Mouse (Mus musculus) embryonic facial prominence, embryonic 14.5 days (tissue): ENCODE data around the gene Rfwd3. TPM values are rescaled to one million over a fixed set of nuclear protein-coding genes. Genes with fewer than 3 reads are reported as not detected.

Source experiments
- ATAC-seq: fragments of 200-750 bp; cut with Nextera tagmentation; 2 replicates; pipeline ENCODE4 v1.8.0; 2017; ENCODE audit warnings: low read depth, moderate number of reproducible peaks, moderate TSS enrichment
- DNase-seq: peaks from one replicate; pipeline ENCODE4 v3.0.0-alpha.2; 2015; ENCODE audit warnings: low spot score
- H3K27ac ChIP-seq: fragments of 300-500 bp; sonication (generic); replicated peaks from 2 replicates; pipeline ENCODE4 v1.5.1; 2014; ENCODE audit warnings: low read depth, mild to moderate bottlenecking, low read length, moderate library complexity
- H3K27me3 ChIP-seq: fragments of 300-500 bp; sonication (generic); replicated peaks from 2 replicates; pipeline ENCODE4 v1.6.1; 2014; ENCODE audit warnings: low read length; ENCODE audit not compliant: control insufficient read depth, insufficient read depth
- H3K36me3 ChIP-seq: fragments of 300-500 bp; sonication (generic); 2 replicates; pipeline ENCODE4 v1.6.1; 2014; ENCODE audit warnings: low read length, mixed read lengths; ENCODE audit not compliant: control insufficient read depth, insufficient read depth
- H3K4me1 ChIP-seq: fragments of 300-500 bp; sonication (generic); 2 replicates; pipeline ENCODE4 v1.6.1; 2014; ENCODE audit warnings: antibody characterized with exemption, low read length; ENCODE audit not compliant: control insufficient read depth, insufficient read depth
- H3K4me2 ChIP-seq: fragments of 300-500 bp; sonication (generic); 2 replicates; pipeline ENCODE4 v1.6.1; 2014; ENCODE audit warnings: low read depth, mild to moderate bottlenecking, low read length, moderate library complexity, mixed read lengths
- H3K4me3 ChIP-seq: fragments of 300-500 bp; sonication (generic); 2 replicates; pipeline ENCODE4 v1.5.1; 2014; ENCODE audit warnings: low read depth, mild to moderate bottlenecking, low read length
- H3K9ac ChIP-seq: fragments of 300-500 bp; sonication (generic); 2 replicates; pipeline ENCODE4 v1.6.1; 2014; ENCODE audit warnings: low read depth, mild to moderate bottlenecking, low read length, moderate library complexity, mixed read lengths
- H3K9me3 ChIP-seq: fragments of 300-500 bp; sonication (generic); 2 replicates; pipeline ENCODE4 v1.6.1; 2016; ENCODE audit warnings: low read length; ENCODE audit not compliant: control insufficient read depth
- WGBS: fragments of 180-500 bp; shearing (Covaris S2); extraction: QIAGEN DNeasy Blood & Tissue Kit; methylation state at CpG from one replicate; pipeline ENCODE4 v1.1.7; 2014; 5-methylcytosine and 5-hydroxymethylcytosine counted together
- polyA plus RNA-seq: library from polyadenylated mRNA; unstranded; fragments of >200 nt; fragmentation: Nextera tagmentation; extraction: Ambion mirVana; gene quantifications from 2 replicates; pipeline ENCODE4 v1.2.1, GENCODE M21; 2014

The Rfwd3 gene
- polyA plus RNA-seq: 42.1 and 46.9 TPM in 2 replicates

DNA sequence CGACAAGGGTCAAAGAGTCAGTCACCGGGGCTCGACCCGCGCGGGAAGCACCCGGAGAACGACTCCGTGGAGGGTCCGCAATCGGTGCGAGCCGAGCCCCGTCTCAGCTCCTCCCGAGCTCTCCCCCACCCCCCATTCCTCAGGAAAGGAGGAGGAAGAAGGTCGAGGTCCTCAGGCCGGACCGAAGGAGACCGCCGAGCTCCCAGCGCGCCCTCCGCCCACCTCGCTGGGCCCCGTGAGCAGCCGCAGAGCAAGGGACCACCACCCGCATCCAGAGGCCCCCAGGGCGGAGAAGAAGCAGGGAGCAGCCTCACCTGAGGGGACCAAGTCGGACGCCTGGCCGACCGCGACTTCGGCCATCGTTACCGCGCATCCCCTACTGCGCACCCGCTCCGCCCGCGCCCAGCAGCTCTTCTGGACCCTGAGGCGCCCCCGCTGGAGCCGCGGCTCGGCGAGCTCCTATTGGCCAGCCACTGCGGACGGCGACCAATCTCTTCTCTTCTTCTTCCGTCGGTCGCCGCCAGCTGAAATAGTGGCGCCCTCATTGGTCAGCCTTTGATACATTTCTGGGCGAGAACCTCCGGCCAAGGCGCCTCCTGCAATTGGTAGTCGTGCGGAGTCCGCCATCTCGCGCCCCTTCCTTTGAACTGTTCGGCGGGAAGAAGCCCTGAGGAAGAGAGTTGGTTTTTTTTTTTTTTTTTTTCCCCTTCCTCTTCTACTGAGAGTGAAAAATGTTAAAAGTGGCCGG, at the start of gene Rfwd3:
Gene Rfwd3, minus strand, starts transcription at position 402 of the 748 bp plus-strand sequence.
- WGBS: 0% methylated on average over 31 of the region's 67 CpGs
- DNase-seq: peak; percentile 99

GRCm38 (mm10) chr8:111343225-111343624, 43.2 kb upstream of the Rfwd3 start:
- 14% methylated on average over 5 of the region's 5 CpGs for WGBS
- DNase-seq: peak; percentile 83
- Histone ChIP-seq H3K27me3 (peaks cover 17% of the 10 kb centered on the region), H3K9ac (no peak overlapping the region), H3K27ac (no peak overlapping the region), H3K4me1 (no peaks in the 10 kb centered on the region), H3K9me3 (no peaks in the 10 kb centered on the region), H3K36me3 (no peaks in the 10 kb centered on the region), H3K4me2 (no peak overlapping the region), H3K4me3 (no peak overlapping the region)
- ATAC-seq: peak; percentile 71

More for the DNA sequence above, at the start of gene Rfwd3:
- Histone ChIP-seq H3K27ac (peak within 1 kb of the TSS; percentile 83), H3K36me3 (peaks cover 19% of the 10 kb centered on the region), H3K4me2 (peak within 1 kb of the TSS; percentile 67), H3K4me1 (0 out of 2 replicates have a peak, but pooled peaks cover 10% of the 10 kb centered on the region), H3K4me3 (peak within 1 kb of the TSS; percentile 97), H3K9me3 (no peaks in the 10 kb centered on the region), H3K9ac (peak within 1 kb of the TSS; percentile 91), H3K27me3 (no peaks in the 10 kb centered on the region)
- peak; percentile 99 for ATAC-seq

DNA sequence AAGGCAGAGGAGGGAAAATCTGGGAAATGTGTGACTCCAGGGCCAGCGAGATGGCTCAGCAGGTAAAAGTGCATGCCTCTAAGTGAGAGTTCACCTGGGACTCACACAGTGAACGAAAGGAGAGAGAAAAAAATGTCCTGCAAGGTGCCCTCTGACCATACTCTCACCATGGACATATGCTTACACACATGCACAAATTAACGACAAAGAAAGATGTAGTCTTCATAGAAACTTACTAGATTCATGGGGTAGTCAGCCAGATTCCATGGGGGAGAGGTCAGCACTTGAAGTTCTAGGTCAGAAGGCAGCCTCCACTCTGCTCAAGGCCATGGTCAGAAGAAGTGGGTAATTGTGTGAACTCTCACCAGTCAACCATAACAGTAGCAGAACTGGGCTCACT, 40.2 kb upstream of the Rfwd3 start:
- no peak for ATAC-seq
- H3K9ac ChIP-seq: no peak overlapping the region
- H3K4me2 ChIP-seq: no peak overlapping the region
- no peak overlapping the region for H3K27ac ChIP-seq
- no peak for DNase-seq
- no peaks in the 10 kb centered on the region for H3K36me3 ChIP-seq
- WGBS: 71% methylated on average over 3 of the region's 3 CpGs
- no peaks in the 10 kb centered on the region for H3K9me3 ChIP-seq
- no peak overlapping the region for H3K4me3 ChIP-seq
- H3K4me1 ChIP-seq: no peaks in the 10 kb centered on the region
- H3K27me3 ChIP-seq: peaks cover 36% of the 10 kb centered on the region

DNA sequence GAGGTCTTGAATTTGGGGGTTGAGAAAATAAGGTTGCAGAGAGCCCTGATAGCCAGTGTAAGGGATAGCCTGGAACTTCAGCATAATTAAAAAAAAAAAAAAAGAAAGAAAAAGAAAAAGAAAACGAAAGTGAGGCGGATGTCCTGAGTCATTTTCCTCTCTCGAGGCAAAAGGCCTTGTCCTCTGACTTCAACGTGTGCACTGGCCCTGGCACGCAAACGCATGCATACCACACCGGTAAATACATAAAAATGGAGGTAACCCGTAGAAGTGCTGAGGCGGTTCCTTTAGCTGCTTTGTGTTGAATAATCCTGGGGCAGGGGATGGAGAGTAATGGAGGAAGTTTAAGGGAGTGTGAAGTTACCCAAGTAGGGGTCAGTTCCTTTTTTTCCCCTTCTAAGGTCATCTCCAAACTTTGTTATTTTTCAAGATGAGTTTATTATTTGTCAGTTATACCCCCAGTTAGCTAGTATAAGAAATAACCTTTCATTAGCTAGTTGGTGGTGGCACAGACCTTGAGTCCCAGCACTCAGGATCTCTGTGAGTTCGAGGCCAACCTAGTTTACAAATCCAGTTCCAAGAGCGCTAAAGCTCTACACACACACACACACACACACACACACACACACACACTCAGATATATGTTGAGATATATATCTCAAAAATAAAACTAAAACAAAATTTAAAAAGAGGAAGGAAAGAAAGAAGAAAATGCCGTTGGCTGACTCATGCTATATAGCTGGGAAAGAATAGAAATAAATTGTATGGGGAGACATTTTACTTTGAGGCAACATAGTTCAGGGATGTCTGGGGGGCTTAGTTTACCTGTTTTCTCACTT, 38.6 kb upstream of the Rfwd3 start:
- 41% methylated on average over 12 of the region's 12 CpGs for WGBS
- Histone ChIP-seq H3K9me3 (no peaks in the 10 kb centered on the region), H3K4me1 (no peaks in the 10 kb centered on the region), H3K27ac (no peak overlapping the region), H3K4me3 (peak overlapping the region; percentile 31), H3K9ac (peak overlapping the region; percentile 30; the same call in 1 of the 2 replicates), H3K36me3 (no peaks in the 10 kb centered on the region), H3K4me2 (peak overlapping the region; percentile 58), H3K27me3 (peaks cover 36% of the 10 kb centered on the region)
- DNase-seq (no peak), ATAC-seq (no peak)

DNA sequence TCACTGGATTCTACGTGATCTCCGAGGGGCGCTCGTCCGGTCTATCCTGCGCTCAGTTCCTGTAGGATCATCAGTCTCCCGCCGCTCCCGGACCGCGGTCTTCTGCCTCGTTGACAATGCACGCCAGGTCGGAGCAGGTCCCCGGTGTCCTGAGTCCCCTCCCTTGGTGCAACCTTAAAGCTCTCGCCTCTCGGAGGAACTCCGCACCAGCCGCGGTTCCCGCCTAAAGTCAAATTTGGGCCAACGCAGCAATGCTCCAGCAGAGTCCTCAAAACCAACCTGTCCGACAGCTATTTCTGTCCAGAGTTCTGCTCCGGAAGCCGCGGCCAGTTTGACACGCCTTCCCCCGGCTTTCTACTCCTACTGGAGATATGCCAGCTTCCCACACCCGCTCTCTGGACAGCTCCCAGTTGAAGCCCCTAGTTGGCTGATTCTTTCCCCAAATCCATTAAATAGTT, 37.9 kb upstream of the Rfwd3 start, which contains the start of gene Mlkl:
Gene Mlkl, minus strand, starts transcription at position 288 of the 458 bp plus-strand sequence.
- Histone ChIP-seq H3K27me3 (peaks cover 36% of the 10 kb centered on the region), H3K27ac (no peak within 1 kb of the TSS)
- under 1% methylated on average over 28 of the region's 29 CpGs for WGBS

GRCm38 (mm10) chr8:111337311-111337889, 37.4 kb upstream of the Rfwd3 start:
- Histone ChIP-seq H3K27ac (no peak overlapping the region), H3K9me3 (no peaks in the 10 kb centered on the region), H3K4me3 (peak overlapping the region; percentile 31), H3K27me3 (peaks cover 36% of the 10 kb centered on the region), H3K36me3 (no peaks in the 10 kb centered on the region), H3K9ac (peak overlapping the region; percentile 30; the same call in 1 of the 2 replicates), H3K4me1 (no peaks in the 10 kb centered on the region), H3K4me2 (peak overlapping the region; percentile 58)
- ATAC-seq: no peak
- WGBS: 28% methylated on average over 17 of the region's 17 CpGs
- no peak for DNase-seq

More for the DNA sequence above, 37.9 kb upstream of the Rfwd3 start, which contains the start of gene Mlkl:
- Histone ChIP-seq H3K4me1 (no peaks in the 10 kb centered on the region), H3K9me3 (no peaks in the 10 kb centered on the region), H3K36me3 (no peaks in the 10 kb centered on the region), H3K4me3 (peak within 1 kb of the TSS; percentile 31), H3K9ac (peak within 1 kb of the TSS; percentile 30), H3K4me2 (peak within 1 kb of the TSS; percentile 58)
- no peak for ATAC-seq
- DNase-seq: peak; percentile 62

DNA sequence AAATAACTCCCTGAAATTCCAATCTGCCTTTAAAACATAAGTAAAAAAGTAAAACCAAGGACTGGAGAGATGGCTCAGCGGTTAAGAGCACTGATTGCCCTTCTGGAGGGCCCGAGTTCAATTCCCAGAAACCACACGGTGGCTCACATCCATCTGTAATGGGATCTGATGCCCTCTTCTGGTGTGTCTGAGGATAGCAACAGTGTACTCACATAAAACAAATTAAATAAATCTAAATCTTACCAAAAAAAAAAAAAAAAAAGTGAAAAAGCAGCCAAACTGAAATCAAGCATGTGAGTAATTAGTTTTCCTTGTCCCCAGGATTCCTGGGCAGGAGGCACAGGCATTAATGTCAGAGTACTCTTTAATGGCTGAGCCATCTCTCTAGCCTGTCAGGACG, 36.7 kb upstream of the Rfwd3 start:
- Histone ChIP-seq H3K4me3 (no peak overlapping the region), H3K27ac (no peak overlapping the region), H3K36me3 (no peaks in the 10 kb centered on the region), H3K9me3 (no peaks in the 10 kb centered on the region), H3K4me1 (no peaks in the 10 kb centered on the region), H3K4me2 (no peak overlapping the region), H3K27me3 (peaks cover 36% of the 10 kb centered on the region), H3K9ac (no peak overlapping the region)
- 82% methylated on average over 4 of the region's 4 CpGs for WGBS
- ATAC-seq (no peak), DNase-seq (no peak)

DNA sequence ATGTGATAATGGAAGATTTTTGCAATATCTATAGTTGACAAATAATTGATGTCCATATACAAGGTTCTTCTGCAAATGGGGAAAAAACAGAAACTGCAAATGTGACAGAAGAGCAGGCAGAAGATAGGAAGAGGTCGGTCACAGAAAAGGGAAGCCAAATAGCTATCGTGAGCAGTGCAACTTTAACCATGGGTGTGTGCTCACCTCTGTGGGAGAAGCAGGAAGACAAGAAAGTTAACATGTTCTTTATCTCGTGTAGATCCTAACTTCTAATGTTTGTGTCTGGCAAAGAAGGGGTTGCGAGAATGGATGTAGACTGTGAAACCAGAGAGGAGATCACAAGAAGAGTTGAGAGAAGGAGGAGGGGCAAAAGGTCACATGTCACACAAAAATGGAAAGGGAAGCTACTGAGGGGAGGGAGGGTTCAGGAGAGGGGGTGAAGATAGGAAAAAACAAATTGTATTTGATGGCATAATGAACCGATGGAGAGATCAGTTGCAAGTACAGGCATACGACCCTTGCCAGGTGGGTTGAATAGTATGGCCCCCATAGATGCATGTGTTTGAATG, 25.3 kb upstream of the Rfwd3 start:
- DNase-seq (no peak), ATAC-seq (no peak)
- no peaks in the 10 kb centered on the region for H3K9me3 ChIP-seq
- no peak overlapping the region for H3K27ac ChIP-seq
- no peak overlapping the region for H3K9ac ChIP-seq
- no peaks in the 10 kb centered on the region for H3K27me3 ChIP-seq
- no peaks in the 10 kb centered on the region for H3K4me1 ChIP-seq
- 77% methylated on average over 6 of the region's 6 CpGs for WGBS
- no peak overlapping the region for H3K4me2 ChIP-seq
- no peaks in the 10 kb centered on the region for H3K36me3 ChIP-seq
- H3K4me3 ChIP-seq: no peak overlapping the region
